Mouse (Mus musculus): ENCODE results near the gene Olfr902. TPM values are rescaled to one million over a fixed set of nuclear protein-coding genes. Genes with fewer than 3 reads are reported as not detected.

The Olfr902 gene
- polyA plus RNA-seq, 2 experiments: not detected

DNA sequence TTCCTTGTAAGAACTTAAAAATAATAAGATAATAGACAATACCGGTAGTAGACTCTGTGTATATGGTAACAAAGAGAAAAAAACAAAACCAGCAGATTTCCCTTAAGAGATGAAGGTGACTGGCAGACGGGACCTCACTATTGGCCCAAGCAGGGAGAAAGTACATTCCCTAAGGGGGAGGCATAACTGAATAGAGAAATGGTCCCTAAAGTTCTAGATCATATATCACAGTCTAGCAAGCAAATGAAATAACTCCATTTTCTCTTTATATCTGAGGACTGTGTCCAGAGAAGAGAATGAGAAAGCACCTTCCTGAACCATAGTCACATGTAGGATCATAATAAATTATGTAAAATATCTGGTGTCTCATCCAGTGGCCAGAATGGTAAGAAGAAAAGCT, 48.0 kb downstream of the Olfr902 start, which contains the start of gene Olfr907:
Gene Olfr907 (plus strand): TSS at position 301 of the 400 bp plus-strand sequence.
- no peaks in the 10 kb centered on the region for H3K36me3 ChIP-seq (replicated peaks; ENCODE audit: control insufficient read depth, insufficient read depth, low read depth)
- H3K9ac ChIP-seq (replicated peaks): no peak within 1 kb of the TSS
- DNase-seq (ENCODE audit: low read depth in 3 of 3, low spot score in 3 of 3): no peak
- TF ChIP-seq CTCF (IDR thresholded peaks at IDR 0.05; ENCODE audit: low read depth): no peak
- TF ChIP-seq EP300 (IDR thresholded peaks at IDR 0.05; ENCODE audit: low read depth): no peak
- no peaks in the 10 kb centered on the region for H3K4me1 ChIP-seq (replicated peaks; ENCODE audit: control insufficient read depth in 2 of 2, insufficient read depth in 2 of 2, low read length in 1 of 2)
- no peak within 1 kb of the TSS for H3K4me2 ChIP-seq (ENCODE audit: low read depth)
- H3K27me3 ChIP-seq (ENCODE audit: control insufficient read depth, insufficient read depth, low read length): no peaks in the 10 kb centered on the region
- no peaks in the 10 kb centered on the region for H3K9me3 ChIP-seq (ENCODE audit: control insufficient read depth, low read length)
- no peak for ATAC-seq (ENCODE audit: insufficient read depth)
- H3K4me3 ChIP-seq (ENCODE audit: insufficient read depth in 1 of 2, low read depth in 2 of 2, low read length in 2 of 2): no peak within 1 kb of the TSS
- WGBS (ENCODE audit: insufficient replicate concordance): 60% methylated on average over 2 of the region's 2 CpGs
- no peak within 1 kb of the TSS for H3K27ac ChIP-seq

Other genes starting within 250 kb of the Olfr902 start
- gene Olfr893, start 239.3 kb upstream of the Olfr902 start, polyA plus RNA-seq (2012; rRNA removed): not detected in 2 replicates
- gene Olfr893, start 239.3 kb upstream of the Olfr902 start, polyA plus RNA-seq (2014; fragmentation: Nextera tagmentation; extraction: Ambion mirVana): not detected in 2 replicates
- gene Olfr894, start 229.6 kb upstream of the Olfr902 start, polyA plus RNA-seq (2012; rRNA removed): not detected in 2 replicates
- gene Olfr894, start 229.6 kb upstream of the Olfr902 start, polyA plus RNA-seq (2014; fragmentation: Nextera tagmentation; extraction: Ambion mirVana): not detected in 2 replicates
- not detected in 2 replicates for gene Olfr143, start 194.9 kb upstream of the Olfr902 start, polyA plus RNA-seq (2012; rRNA removed)
- not detected in 2 replicates for gene Olfr143, start 194.9 kb upstream of the Olfr902 start, polyA plus RNA-seq (2014; fragmentation: Nextera tagmentation; extraction: Ambion mirVana)
- gene Olfr895, start 179.8 kb upstream of the Olfr902 start, polyA plus RNA-seq (2012; rRNA removed): not detected in 2 replicates
- not detected in 2 replicates for gene Olfr895, start 179.8 kb upstream of the Olfr902 start, polyA plus RNA-seq (2014; fragmentation: Nextera tagmentation; extraction: Ambion mirVana)
- gene Olfr896-ps1, start 156.5 kb upstream of the Olfr902 start, polyA plus RNA-seq (2012; rRNA removed): not detected in 2 replicates
- gene Olfr896-ps1, start 156.5 kb upstream of the Olfr902 start, polyA plus RNA-seq (2014; fragmentation: Nextera tagmentation; extraction: Ambion mirVana): not detected in 2 replicates
- not detected in 2 replicates for gene Olfr25, start 118.6 kb upstream of the Olfr902 start, polyA plus RNA-seq (2012; rRNA removed)
- gene Olfr25, start 118.6 kb upstream of the Olfr902 start, polyA plus RNA-seq (2014; fragmentation: Nextera tagmentation; extraction: Ambion mirVana): not detected in 2 replicates
- not detected in 2 replicates for gene Olfr898, start 99.2 kb upstream of the Olfr902 start, polyA plus RNA-seq (2012; rRNA removed)
- gene Olfr898, start 99.2 kb upstream of the Olfr902 start, polyA plus RNA-seq (2014; fragmentation: Nextera tagmentation; extraction: Ambion mirVana): not detected in 2 replicates
- not detected in 2 replicates for gene Olfr250, start 80.8 kb upstream of the Olfr902 start, polyA plus RNA-seq (2012; rRNA removed)
- gene Olfr250, start 80.8 kb upstream of the Olfr902 start, polyA plus RNA-seq (2014; fragmentation: Nextera tagmentation; extraction: Ambion mirVana): not detected in 2 replicates
- not detected in 2 replicates for gene Olfr251, start 70.6 kb upstream of the Olfr902 start, polyA plus RNA-seq (2012; rRNA removed)
- gene Olfr251, start 70.6 kb upstream of the Olfr902 start, polyA plus RNA-seq (2014; fragmentation: Nextera tagmentation; extraction: Ambion mirVana): not detected in 2 replicates
- not detected in 2 replicates for gene Olfr147, start 46.0 kb upstream of the Olfr902 start, polyA plus RNA-seq (2012; rRNA removed)
- not detected in 2 replicates for gene Olfr147, start 46.0 kb upstream of the Olfr902 start, polyA plus RNA-seq (2014; fragmentation: Nextera tagmentation; extraction: Ambion mirVana)
- gene Olfr901, start 18.2 kb upstream of the Olfr902 start, polyA plus RNA-seq (2012; rRNA removed): not detected in 2 replicates
- gene Olfr901, start 18.2 kb upstream of the Olfr902 start, polyA plus RNA-seq (2014; fragmentation: Nextera tagmentation; extraction: Ambion mirVana): not detected in 2 replicates
- not detected in 2 replicates for gene Olfr904, start 15.5 kb downstream of the Olfr902 start, polyA plus RNA-seq (2012; rRNA removed)
- not detected in 2 replicates for gene Olfr904, start 15.5 kb downstream of the Olfr902 start, polyA plus RNA-seq (2014; fragmentation: Nextera tagmentation; extraction: Ambion mirVana)
- gene Olfr905, start 23.5 kb downstream of the Olfr902 start, polyA plus RNA-seq (2012; rRNA removed): not detected in 2 replicates
- not detected in 2 replicates for gene Olfr905, start 23.5 kb downstream of the Olfr902 start, polyA plus RNA-seq (2014; fragmentation: Nextera tagmentation; extraction: Ambion mirVana)
- not detected in 2 replicates for gene Olfr906, start 39.4 kb downstream of the Olfr902 start, polyA plus RNA-seq (2012; rRNA removed)
- not detected in 2 replicates for gene Olfr906, start 39.4 kb downstream of the Olfr902 start, polyA plus RNA-seq (2014; fragmentation: Nextera tagmentation; extraction: Ambion mirVana)
- gene Olfr907, start 48.1 kb downstream of the Olfr902 start, polyA plus RNA-seq (2012; rRNA removed): not detected in 2 replicates
- gene Olfr907, start 48.1 kb downstream of the Olfr902 start, polyA plus RNA-seq (2014; fragmentation: Nextera tagmentation; extraction: Ambion mirVana): not detected in 2 replicates
- not detected in 2 replicates for gene Olfr911-ps1, start 73.9 kb downstream of the Olfr902 start, polyA plus RNA-seq (2012; rRNA removed)
- gene Olfr911-ps1, start 73.9 kb downstream of the Olfr902 start, polyA plus RNA-seq (2014; fragmentation: Nextera tagmentation; extraction: Ambion mirVana): not detected in 2 replicates
- not detected in 2 replicates for gene Olfr910, start 90.2 kb downstream of the Olfr902 start, polyA plus RNA-seq (2012; rRNA removed)
- not detected in 2 replicates for gene Olfr910, start 90.2 kb downstream of the Olfr902 start, polyA plus RNA-seq (2014; fragmentation: Nextera tagmentation; extraction: Ambion mirVana)
- gene Olfr912, start 132.5 kb downstream of the Olfr902 start, polyA plus RNA-seq (2012; rRNA removed): not detected in 2 replicates
- not detected in 2 replicates for gene Olfr912, start 132.5 kb downstream of the Olfr902 start, polyA plus RNA-seq (2014; fragmentation: Nextera tagmentation; extraction: Ambion mirVana)
- gene Olfr913, start 145.1 kb downstream of the Olfr902 start, polyA plus RNA-seq (2012; rRNA removed): not detected in 2 replicates
- not detected in 2 replicates for gene Olfr913, start 145.1 kb downstream of the Olfr902 start, polyA plus RNA-seq (2014; fragmentation: Nextera tagmentation; extraction: Ambion mirVana)
- not detected in 2 replicates for gene Olfr914, start 157.4 kb downstream of the Olfr902 start, polyA plus RNA-seq (2012; rRNA removed)
- gene Olfr914, start 157.4 kb downstream of the Olfr902 start, polyA plus RNA-seq (2014; fragmentation: Nextera tagmentation; extraction: Ambion mirVana): not detected in 2 replicates
- gene Olfr916, start 212.2 kb downstream of the Olfr902 start, polyA plus RNA-seq (2012; rRNA removed): not detected in 2 replicates
- gene Olfr916, start 212.2 kb downstream of the Olfr902 start, polyA plus RNA-seq (2014; fragmentation: Nextera tagmentation; extraction: Ambion mirVana): not detected in 2 replicates
- not detected in 2 replicates for gene Olfr917, start 218.2 kb downstream of the Olfr902 start, polyA plus RNA-seq (2012; rRNA removed)
- gene Olfr917, start 218.2 kb downstream of the Olfr902 start, polyA plus RNA-seq (2014; fragmentation: Nextera tagmentation; extraction: Ambion mirVana): not detected in 2 replicates
- not detected in 2 replicates for gene Olfr918, start 226.9 kb downstream of the Olfr902 start, polyA plus RNA-seq (2012; rRNA removed)
- gene Olfr918, start 226.9 kb downstream of the Olfr902 start, polyA plus RNA-seq (2014; fragmentation: Nextera tagmentation; extraction: Ambion mirVana): not detected in 2 replicates